17 mouse cellular contexts compared by ENCODE assay signal in the genomic region with DNA sequence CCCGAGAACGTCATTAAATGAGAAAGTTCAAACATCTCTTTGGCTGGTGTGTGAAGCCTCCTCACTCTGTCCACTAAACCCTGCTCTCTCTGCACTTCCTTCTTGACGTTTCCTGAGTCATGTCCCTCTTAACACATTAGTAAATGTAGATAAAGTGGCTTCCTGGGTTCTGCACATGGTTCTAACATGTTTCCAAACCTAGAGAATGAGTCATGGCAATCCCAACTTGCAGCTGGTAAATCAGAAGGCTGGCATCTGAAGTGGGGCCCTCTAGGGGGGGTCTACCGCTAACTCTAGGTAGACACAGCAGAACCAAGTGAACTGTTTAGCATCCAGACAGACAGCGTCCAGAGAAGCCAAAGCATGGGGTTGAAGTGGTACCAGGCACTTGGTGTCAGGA. TPM values are rescaled to one million over a fixed set of nuclear protein-coding genes. Genes with fewer than 3 reads are reported as not detected.
DNase-seq lines count a peak whose midpoint lies in the region; ATAC-seq and TF ChIP-seq lines count a peak whose summit lies in the region.
"Had no signal": no experiment of that assay in that cellular context is flagged by ENCODE, and none has a peak within 500 bp of the region (broad histone marks: within the 10 kb centered on the region; RNA-seq: fewer than 3 reads in every experiment).

No protein-coding gene starts in this region.

- peak; percentile 47 for DNase-seq in lung, postnatal 0 days (ENCODE audit: low spot score)
- DNase-seq in lung, postnatal 4 days: no peak
- DNase-seq in 3T3-L1 (ENCODE audit: low read depth, low spot score): peak; percentile 76
- peak; percentile 80 for DNase-seq in MEL (ENCODE audit: low read depth, low spot score)
- no peak for DNase-seq in ovary, postnatal 36 days (ENCODE audit: low spot score)
- DNase-seq in right cerebral cortex, postnatal 36 days (ENCODE audit: low spot score in 2 of 2): no peak
- DNase-seq in lung, postnatal 14 days: no peak
- DNase-seq: adrenal gland, postnatal 25 days; cerebellum, adult 8-10 months; gastrocnemius, postnatal 25 days; lung, adult 2 months; spleen, adult 18-20 months had no signal

- H3K27me3 ChIP-seq in lung, postnatal 0 days (replicated peaks; ENCODE audit: insufficient read depth, low read length): no peaks in the 10 kb centered on the region
- H3K27me3 ChIP-seq in MEL (ENCODE audit: control insufficient read depth in 1 of 2, insufficient read depth in 2 of 2, low read length in 2 of 2): no peaks in the 10 kb centered on the region
- H3K27me3 ChIP-seq: embryonic facial prominence, embryonic 13.5 days had no signal

- no peaks in the 10 kb centered on the region for H3K9me3 ChIP-seq in lung, postnatal 0 days (ENCODE audit: low read length)
- H3K9me3 ChIP-seq in MEL (replicated peaks; ENCODE audit: insufficient read depth, low read length): no peaks in the 10 kb centered on the region
- H3K9me3 ChIP-seq: embryonic facial prominence, embryonic 13.5 days; forebrain, embryonic 10.5 days; heart, embryonic 10.5 days had no signal

- WGBS in lung, postnatal 0 days: 53% methylated on average over 5 of the region's 5 CpGs

- no peak for TF ChIP-seq CTCF in lung, postnatal 0 days (IDR thresholded peaks at IDR 0.05)
- no peak for TF ChIP-seq CTCF in MEL (IDR thresholded peaks at IDR 0.05 in 2 of 3, conservative IDR thresholded peaks at IDR 0.05 in 1 of 3; ENCODE audit: control insufficient read depth in 1 of 3, insufficient read depth in 1 of 3, low read depth in 2 of 3, low read length in 3 of 3, poor library complexity in 1 of 3, severe bottlenecking in 1 of 3)
- TF ChIP-seq CTCF in embryonic fibroblast, embryonic 13.5 days (IDR thresholded peaks at IDR 0.05; ENCODE audit: borderline replicate concordance, insufficient read depth, low read length): no peak

- ATAC-seq in lung, postnatal 0 days: peak; percentile 17; the same call in 1 of the 2 replicates
- ATAC-seq: activated CD4-positive, CD25-positive, alpha-beta regulatory T cell, adult 4 months had no signal

- no peak overlapping the region for H3K27ac ChIP-seq in lung, postnatal 0 days (ENCODE audit: low read length)
- no peak overlapping the region for H3K27ac ChIP-seq in MEL (ENCODE audit: control insufficient read depth, low read depth, low read length)
- peak overlapping the region; percentile 47; the same call in 1 of the 2 replicates for H3K27ac ChIP-seq in embryonic fibroblast, embryonic 13.5 days (ENCODE audit: insufficient read depth, low read length)
- H3K27ac ChIP-seq: embryonic facial prominence, embryonic 13.5 days; forebrain, embryonic 10.5 days; heart, embryonic 10.5 days had no signal

- no peaks in the 10 kb centered on the region for H3K36me3 ChIP-seq in lung, postnatal 0 days (ENCODE audit: insufficient read depth, low read length)
- H3K36me3 ChIP-seq in MEL (ENCODE audit: control insufficient read depth in 1 of 2, insufficient read depth in 2 of 2, low read length in 2 of 2): peaks cover 0 to 25% of the 10 kb centered on the region in 2 experiments; a peak in 2 of 4 replicates
- H3K36me3 ChIP-seq: heart, embryonic 10.5 days had no signal

- no peak overlapping the region for H3K4me3 ChIP-seq in lung, postnatal 0 days (ENCODE audit: low read depth, low read length)
- H3K4me3 ChIP-seq in MEL (ENCODE audit: control insufficient read depth in 1 of 2, insufficient read depth in 1 of 2, low read depth in 2 of 2, low read length in 2 of 2): no peak overlapping the region
- H3K4me3 ChIP-seq in embryonic fibroblast, embryonic 13.5 days (ENCODE audit: insufficient read depth, low read length): no peak overlapping the region
- H3K4me3 ChIP-seq: embryonic facial prominence, embryonic 13.5 days; forebrain, embryonic 10.5 days; heart, embryonic 10.5 days had no signal

- TF ChIP-seq RAD21 in MEL (IDR thresholded peaks at IDR 0.05; ENCODE audit: low read depth, low read length): no peak

- no peak overlapping the region for H3K9ac ChIP-seq in lung, postnatal 0 days (replicated peaks; ENCODE audit: low read depth)
- H3K9ac ChIP-seq in MEL (ENCODE audit: control insufficient read depth, low read depth, low read length, poor library complexity, severe bottlenecking): no peak overlapping the region
- H3K9ac ChIP-seq: embryonic facial prominence, embryonic 13.5 days had no signal

- H3K79me2 ChIP-seq in MEL (ENCODE audit: control insufficient read depth, insufficient read depth, low read length, poor library complexity): no peaks in the 10 kb centered on the region

- no peak overlapping the region for H3K4me2 ChIP-seq in lung, postnatal 0 days (replicated peaks; ENCODE audit: low read depth, low read length)
- H3K4me2 ChIP-seq: embryonic facial prominence, embryonic 13.5 days had no signal

- TF ChIP-seq POLR2A in MEL (IDR thresholded peaks at IDR 0.05; ENCODE audit: control insufficient read depth in 1 of 2, insufficient read depth in 1 of 2, low read depth in 1 of 2, low read length in 2 of 2, poor library complexity in 1 of 2): no peak
- TF ChIP-seq POLR2A in embryonic fibroblast, embryonic 13.5 days (IDR thresholded peaks at IDR 0.05; ENCODE audit: low read depth, low read length): no peak

- no peaks in the 10 kb centered on the region for H3K4me1 ChIP-seq in lung, postnatal 0 days (ENCODE audit: insufficient read depth, low read depth, low read length)
- H3K4me1 ChIP-seq in MEL (ENCODE audit: control insufficient read depth in 1 of 2, insufficient read depth in 2 of 2, low read length in 2 of 2): peaks cover 12 to 15% of the 10 kb centered on the region in 2 experiments
- H3K4me1 ChIP-seq in embryonic fibroblast, embryonic 13.5 days (ENCODE audit: control insufficient read depth, insufficient read depth, low read length): no peaks in the 10 kb centered on the region
- H3K4me1 ChIP-seq: embryonic facial prominence, embryonic 13.5 days had no signal

- no peak; the same call in 1 of the 2 replicates for TF ChIP-seq EP300 in lung, postnatal 0 days (IDR thresholded peaks at IDR 0.05)
- TF ChIP-seq EP300 in MEL (IDR thresholded peaks at IDR 0.05; ENCODE audit: low read depth in 1 of 2, low read length in 2 of 2): peak in 1 of 2 experiments; percentile 79; a peak in 2 of 4 replicates

TF ChIP-seq in MEL, 35 proteins besides CTCF, POLR2A, EP300 and RAD21:
- no peak for TF ChIP-seq NRF1 (IDR thresholded peaks at IDR 0.05; ENCODE audit: insufficient read depth, low read depth, low read length, poor library complexity, severe bottlenecking)
- no peak for TF ChIP-seq ZKSCAN1 (IDR thresholded peaks at IDR 0.05; ENCODE audit: low read depth, low read length)
- 0 out of 2 replicates have a peak, but pooled peaks have one; percentile 36 for TF ChIP-seq SIN3A (IDR thresholded peaks at IDR 0.05; ENCODE audit: low read length)
- peak; percentile 77 for TF ChIP-seq ETS1 (IDR thresholded peaks at IDR 0.05; ENCODE audit: low read depth, low read length)
- no peak for TF ChIP-seq KAT2A (conservative IDR thresholded peaks at IDR 0.05; ENCODE audit: low read depth, low read length)
- 0 out of 2 replicates have a peak, but pooled peaks have one; percentile 52 for TF ChIP-seq JUND (IDR thresholded peaks at IDR 0.05; ENCODE audit: low read depth, low read length)
- no peak for TF ChIP-seq USF2 (IDR thresholded peaks at IDR 0.05; ENCODE audit: borderline replicate concordance in 1 of 2, insufficient read depth in 1 of 2, low read depth in 1 of 2, low read length in 2 of 2)
- TF ChIP-seq UBTF (IDR thresholded peaks at IDR 0.05; ENCODE audit: borderline replicate concordance, insufficient read depth, low read depth, low read length): no peak
- TF ChIP-seq TBP (IDR thresholded peaks at IDR 0.05; ENCODE audit: low read depth, low read length): no peak
- TF ChIP-seq TAL1 (IDR thresholded peaks at IDR 0.05; ENCODE audit: low read length): peak; percentile 41
- no peak for TF ChIP-seq ZC3H11A (IDR thresholded peaks at IDR 0.05; ENCODE audit: low read depth, low read length)
- TF ChIP-seq MAX (IDR thresholded peaks at IDR 0.05; ENCODE audit: low read length): peak; percentile 78
- TF ChIP-seq CHD1 (IDR thresholded peaks at IDR 0.05; ENCODE audit: low read depth, low read length): no peak
- TF ChIP-seq GABPA (IDR thresholded peaks at IDR 0.05; ENCODE audit: low read depth, low read length): no peak
- TF ChIP-seq E2F4 (IDR thresholded peaks at IDR 0.05; ENCODE audit: borderline replicate concordance, low read depth, low read length): no peak
- TF ChIP-seq RCOR1 (IDR thresholded peaks at IDR 0.05; ENCODE audit: low read depth, low read length): peak; percentile 22; the same call in 1 of the 2 replicates
- no peak for TF ChIP-seq POLR2AphosphoS5 (IDR thresholded peaks at IDR 0.05; ENCODE audit: borderline replicate concordance, low read depth, low read length)
- 0 out of 2 replicates have a peak, but pooled peaks have one; percentile 19 for TF ChIP-seq ELF1 (IDR thresholded peaks at IDR 0.05; ENCODE audit: low read depth, low read length)
- TF ChIP-seq MAZ (IDR thresholded peaks at IDR 0.05; ENCODE audit: low read depth, low read length): no peak
- TF ChIP-seq POLR2AphosphoS2 (IDR thresholded peaks at IDR 0.05; ENCODE audit: low read length): no peak
- TF ChIP-seq GATA1 (IDR thresholded peaks at IDR 0.05; ENCODE audit: low read depth, low read length): peak; percentile 51
- no peak for TF ChIP-seq USF1 (IDR thresholded peaks at IDR 0.05; ENCODE audit: low read depth, low read length)
- peak; percentile 82 for TF ChIP-seq MYC (IDR thresholded peaks at IDR 0.05; ENCODE audit: low read depth, low read length)
- TF ChIP-seq MEF2A (IDR thresholded peaks at IDR 0.05; ENCODE audit: extremely low read depth, insufficient replicate concordance, low read depth, low read length, poor library complexity, severe bottlenecking): no peak
- TF ChIP-seq SMC3 (IDR thresholded peaks at IDR 0.05; ENCODE audit: low read depth, low read length): no peak

RNA-seq across cellular contexts. Expression of gene Plekho1, which starts 21.7 kb away (rescaled TPM):
- polyA plus RNA-seq in lung, postnatal 0 days (2015; fragmentation: Nextera tagmentation; extraction: Ambion mirVana): 53.5 and 55.4 TPM in 2 replicates
- total RNA-seq in MEL (2012; rRNA removed): 4.2 and 6.4 TPM in 2 replicates
- 10 to 100 TPM in 1 of 2 experiments, not detected in 1; 19.2 TPM for polyA plus RNA-seq in MEL (2012; ENCODE audit: insufficient read depth in 1 of 2, insufficient read length in 2 of 2, low read depth in 1 of 2, low replicate concordance in 2 of 2, missing spikeins in 1 of 2)
- polyA plus RNA-seq in embryonic fibroblast, embryonic 13.5 days (2011; ENCODE audit: insufficient read length, low read depth, missing spikeins): 53.5 and 57.7 TPM in 2 replicates

RNA-seq across cellular contexts. Expression of gene Vps45, which starts 40.8 kb away (rescaled TPM):
- 32.3 and 32.8 TPM in 2 replicates for polyA plus RNA-seq in lung, postnatal 0 days (2015; fragmentation: Nextera tagmentation; extraction: Ambion mirVana)
- total RNA-seq in MEL (2012; rRNA removed): 24.4 and 28.9 TPM in 2 replicates
- 10 to 100 TPM; 20.6 to 92.0 TPM for polyA plus RNA-seq in MEL (2012; ENCODE audit: insufficient read depth in 1 of 2, insufficient read length in 2 of 2, low read depth in 1 of 2, low replicate concordance in 2 of 2, missing spikeins in 1 of 2)
- polyA plus RNA-seq in embryonic fibroblast, embryonic 13.5 days (2011; ENCODE audit: insufficient read length, low read depth, missing spikeins): 15.5 and 15.6 TPM in 2 replicates

Comparison
In these comparisons a context has a peak if more than half of its experiments do, and no peak if none do; other contexts are left out.
1. DNase-seq: peak in lung, postnatal 0 days (single experiment), 3T3-L1 (single experiment) and MEL (single experiment); none in lung, postnatal 4 days (0 of 2), ovary, postnatal 36 days (single experiment), right cerebral cortex, postnatal 36 days (0 of 2) and lung, postnatal 14 days (single experiment).